Mouse (Mus musculus): ENCODE results near the gene Lrrc37a. TPM values are rescaled to one million over a fixed set of nuclear protein-coding genes. Genes with fewer than 3 reads are reported as not detected.
"Not testable (repeated sequence)": the region's sequence is repeated elsewhere in the genome, so short reads cannot be mapped to it uniquely, and the experiment has no call there.

The Lrrc37a gene
- polyA plus RNA-seq, 1 experiment from 2014 or later = not detected

GRCm38 (mm10) chr11:103412950-103413423, 91.4 kb downstream of the Lrrc37a start:
- Histone ChIP-seq H3K4me1 (peaks cover 22% of the 10 kb centered on the region), H3K27me3 (0 out of 2 replicates have a peak, but pooled peaks cover 3% of the 10 kb centered on the region), H3K4me2 (replicated peaks) (peak overlapping the region; percentile 92), H3K9me3 (replicated peaks) (no peaks in the 10 kb centered on the region), H3K36me3 (no peaks in the 10 kb centered on the region), H3K4me3 (replicated peaks) (peak overlapping the region; percentile 90), H3K27ac (replicated peaks) (peak overlapping the region; percentile 67; the same call in 1 of the 2 replicates), H3K9ac (peak overlapping the region; percentile 34; the same call in 1 of the 2 replicates)
- ATAC-seq (ENCODE audit: insufficient number of reproducible peaks, low FRiP score, low TSS enrichment, low read depth) = peak; percentile 71
- WGBS = 3% methylated on average over 14 of the region's 14 CpGs

DNA sequence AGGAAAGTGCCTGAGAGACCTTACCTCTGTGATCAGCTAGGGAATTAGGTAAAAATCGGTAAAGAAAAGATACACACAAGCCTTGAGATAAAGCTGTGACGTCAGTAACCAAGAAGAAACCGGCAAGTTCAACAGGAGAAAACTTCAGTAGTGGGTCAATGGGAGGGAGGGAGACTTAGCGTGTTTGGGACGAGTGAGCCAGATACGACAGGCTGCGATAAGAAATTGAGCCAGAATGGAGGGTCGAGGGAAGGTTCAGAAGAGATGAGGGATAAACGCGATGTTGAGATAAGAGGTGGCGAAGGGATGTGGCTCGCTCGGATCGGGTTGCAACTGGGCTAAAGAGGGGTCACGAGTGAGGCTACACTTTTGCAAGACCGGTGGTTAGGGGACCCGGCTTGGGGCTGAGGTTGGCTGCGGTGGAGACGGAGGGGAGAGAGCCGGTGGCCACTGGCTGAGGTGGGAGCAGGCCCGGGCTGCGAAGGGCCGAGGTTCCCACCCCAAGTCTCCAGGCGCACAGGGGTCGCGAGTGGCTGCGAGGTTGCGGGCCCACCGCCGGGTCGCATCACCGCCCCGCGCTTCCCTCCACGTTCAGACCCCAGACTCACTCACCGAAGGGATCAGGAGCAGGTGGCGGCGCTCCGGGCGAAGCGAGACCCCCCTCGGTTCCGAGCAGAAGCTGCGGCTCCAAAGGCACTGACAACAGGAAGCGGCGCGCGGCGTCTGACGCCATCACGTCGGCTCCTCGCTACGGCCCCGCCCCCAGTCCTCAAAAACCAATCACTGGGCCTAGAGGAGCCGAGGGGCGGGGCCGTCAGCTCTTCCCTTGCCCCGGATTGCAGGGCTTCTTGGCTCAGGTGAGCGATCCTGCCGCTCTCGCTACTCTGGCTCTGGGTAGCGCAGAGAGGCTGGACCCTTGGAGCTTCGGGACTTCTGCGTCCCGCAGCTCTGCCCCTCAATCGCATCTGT, 92.1 kb downstream of the Lrrc37a start, which contains the start of gene Plekhm1:
Gene Plekhm1 (minus strand): TSS at position 707 of the 969 bp plus-strand sequence.
- H3K27me3 ChIP-seq = 0 out of 2 replicates have a peak, but pooled peaks cover 3% of the 10 kb centered on the region
- peak within 1 kb of the TSS; percentile 87 for H3K9ac ChIP-seq
- peak within 1 kb of the TSS; percentile 67 for H3K27ac ChIP-seq (replicated peaks)
- H3K9me3 ChIP-seq (replicated peaks) = no peaks in the 10 kb centered on the region
- peak; percentile 95 for ATAC-seq (ENCODE audit: insufficient number of reproducible peaks, low FRiP score, low TSS enrichment, low read depth)
- under 1% methylated on average over 67 of the region's 67 CpGs for WGBS
- no peaks in the 10 kb centered on the region for H3K36me3 ChIP-seq
- peak within 1 kb of the TSS; percentile 90 for H3K4me3 ChIP-seq (replicated peaks)
- peak within 1 kb of the TSS; percentile 92 for H3K4me2 ChIP-seq (replicated peaks)
- H3K4me1 ChIP-seq = peaks cover 22% of the 10 kb centered on the region

DNA sequence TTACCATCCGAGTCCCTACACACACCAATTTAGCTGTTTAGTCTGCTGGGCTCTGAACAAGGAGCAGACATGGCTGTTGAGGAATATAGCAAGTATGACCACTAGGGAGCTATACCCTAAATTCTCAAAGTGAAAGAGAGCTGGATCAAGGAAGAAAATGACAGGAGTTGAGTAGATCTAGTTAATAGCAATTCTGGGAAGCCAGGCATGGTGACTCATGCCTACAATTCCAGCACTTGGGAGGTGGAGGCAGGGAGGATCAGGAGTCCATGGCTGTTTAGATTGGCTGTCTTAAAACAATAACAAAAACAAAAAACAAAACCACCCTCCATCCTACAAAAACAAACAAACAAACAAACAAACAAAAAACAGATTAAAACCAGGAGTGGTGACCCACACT, 93.1 kb downstream of the Lrrc37a start:
- Histone ChIP-seq H3K9ac (no peak overlapping the region), H3K27me3 (0 out of 2 replicates have a peak, but pooled peaks cover 3% of the 10 kb centered on the region), H3K36me3 (no peaks in the 10 kb centered on the region), H3K9me3 (replicated peaks) (no peaks in the 10 kb centered on the region), H3K27ac (replicated peaks) (no peak overlapping the region), H3K4me1 (peaks cover 22% of the 10 kb centered on the region), H3K4me2 (replicated peaks) (peak overlapping the region; percentile 92; the same call in 1 of the 2 replicates), H3K4me3 (replicated peaks) (peak overlapping the region; percentile 90)
- no peak for ATAC-seq (ENCODE audit: insufficient number of reproducible peaks, low FRiP score, low TSS enrichment, low read depth)
- 67% methylated on average over 1 of the region's 1 CpGs for WGBS

DNA sequence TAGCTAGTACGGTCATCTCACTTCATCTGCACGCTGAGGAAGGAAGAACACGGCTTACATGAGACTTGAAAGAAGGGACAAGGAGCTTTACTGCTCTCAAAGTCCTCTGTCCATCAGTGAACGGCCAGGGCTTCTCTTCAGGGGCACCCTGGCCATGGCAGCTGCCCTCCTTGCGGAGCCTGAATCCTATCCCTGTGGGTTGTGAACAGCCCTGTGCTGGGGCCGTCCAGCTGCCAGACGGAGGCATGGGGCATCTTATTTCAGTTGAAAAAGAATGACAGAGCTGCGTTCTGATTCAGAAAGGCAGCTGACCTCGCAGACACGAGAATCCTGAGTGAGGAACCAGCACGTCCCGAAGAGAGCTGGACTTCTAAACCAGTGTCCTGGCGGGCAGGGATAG, 95.5 kb downstream of the Lrrc37a start:
- Histone ChIP-seq H3K36me3 (no peaks in the 10 kb centered on the region; the same call in 1 of the 2 replicates), H3K4me3 (replicated peaks) (no peak overlapping the region), H3K27me3 (no peaks in the 10 kb centered on the region), H3K4me2 (replicated peaks) (no peak overlapping the region), H3K4me1 (peaks cover 22% of the 10 kb centered on the region), H3K9me3 (replicated peaks) (no peaks in the 10 kb centered on the region), H3K27ac (replicated peaks) (no peak overlapping the region), H3K9ac (no peak overlapping the region)
- no peak for ATAC-seq (ENCODE audit: insufficient number of reproducible peaks, low FRiP score, low TSS enrichment, low read depth)
- 86% methylated on average over 13 of the region's 13 CpGs for WGBS

GRCm38 (mm10) chr11:103407136-103407535, 97.3 kb downstream of the Lrrc37a start:
- H3K4me2 ChIP-seq (replicated peaks); H3K4me3 ChIP-seq (replicated peaks); ATAC-seq (ENCODE audit: insufficient number of reproducible peaks, low FRiP score, low TSS enrichment, low read depth); H3K9me3 ChIP-seq (replicated peaks); H3K9ac ChIP-seq; H3K27ac ChIP-seq (replicated peaks); H3K27me3 ChIP-seq; H3K36me3 ChIP-seq: not testable (repeated sequence)
- H3K4me1 ChIP-seq = peaks cover 15% of the 10 kb centered on the region
- WGBS = 64% methylated on average over 5 of the region's 5 CpGs

DNA sequence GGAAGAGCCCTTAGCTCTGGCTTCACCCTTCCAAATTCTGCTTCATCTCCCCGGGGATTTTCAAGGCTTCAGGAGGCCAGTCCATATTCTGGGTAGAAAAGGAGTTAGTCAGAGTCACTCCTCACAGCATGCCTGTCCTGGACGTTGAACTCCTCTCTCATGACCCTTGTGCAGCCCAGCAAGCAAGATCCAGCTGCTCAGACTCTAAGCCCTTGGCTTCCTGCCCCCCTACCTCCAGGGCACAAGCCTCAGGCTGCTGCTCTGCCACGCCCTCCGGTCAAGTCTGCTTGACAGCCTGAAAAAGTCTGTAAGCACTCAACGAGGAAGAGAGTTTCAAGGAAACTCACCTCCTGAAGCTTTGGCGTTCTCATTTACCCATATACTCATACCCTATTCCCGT, 97.8 kb downstream of the Lrrc37a start:
- H3K9me3 ChIP-seq (replicated peaks) = no peaks in the 10 kb centered on the region
- H3K27me3 ChIP-seq = no peaks in the 10 kb centered on the region
- WGBS = 66% methylated on average over 7 of the region's 7 CpGs
- H3K4me3 ChIP-seq (replicated peaks) = no peak overlapping the region
- ATAC-seq (ENCODE audit: insufficient number of reproducible peaks, low FRiP score, low TSS enrichment, low read depth) = no peak
- no peak overlapping the region for H3K9ac ChIP-seq
- peaks cover 10% of the 10 kb centered on the region for H3K4me1 ChIP-seq
- no peak overlapping the region for H3K27ac ChIP-seq (replicated peaks)
- peaks cover 5% of the 10 kb centered on the region for H3K36me3 ChIP-seq
- H3K4me2 ChIP-seq (replicated peaks) = no peak overlapping the region

- Histone ChIP-seq H3K9me3 (replicated peaks) (no peaks in the 10 kb centered on the region), H3K4me2 (replicated peaks) (no peak overlapping the region), H3K36me3 (peaks cover 5% of the 10 kb centered on the region), H3K4me1 (0 out of 2 replicates have a peak, but pooled peaks cover 2% of the 10 kb centered on the region), H3K4me3 (replicated peaks) (no peak overlapping the region), H3K27me3 (no peaks in the 10 kb centered on the region), H3K9ac (no peak overlapping the region), H3K27ac (replicated peaks) (no peak overlapping the region)
- ATAC-seq (ENCODE audit: insufficient number of reproducible peaks, low FRiP score, low TSS enrichment, low read depth) = no peak
- 94% methylated on average over 1 of the region's 1 CpGs for WGBS
Measured at GRCm38 (mm10) chr11:103405814-103406213, 98.6 kb downstream of the Lrrc37a start.

GRCm38 (mm10) chr11:103404618-103405017, 99.8 kb downstream of the Lrrc37a start:
- Histone ChIP-seq H3K9ac (no peak overlapping the region), H3K4me1 (no peaks in the 10 kb centered on the region), H3K9me3 (replicated peaks) (no peaks in the 10 kb centered on the region), H3K36me3 (peaks cover 5% of the 10 kb centered on the region), H3K27me3 (no peaks in the 10 kb centered on the region), H3K4me2 (replicated peaks) (no peak overlapping the region), H3K4me3 (replicated peaks) (no peak overlapping the region), H3K27ac (replicated peaks) (no peak overlapping the region)
- ATAC-seq (ENCODE audit: insufficient number of reproducible peaks, low FRiP score, low TSS enrichment, low read depth) = no peak

GRCm38 (mm10) chr11:103403776-103404175, 100.6 kb downstream of the Lrrc37a start:
- Histone ChIP-seq H3K27me3 (no peaks in the 10 kb centered on the region), H3K36me3 (peaks cover 5% of the 10 kb centered on the region), H3K4me2 (replicated peaks) (no peak overlapping the region), H3K27ac (replicated peaks) (no peak overlapping the region), H3K9ac (no peak overlapping the region), H3K9me3 (replicated peaks) (no peaks in the 10 kb centered on the region), H3K4me3 (replicated peaks) (no peak overlapping the region), H3K4me1 (no peaks in the 10 kb centered on the region)
- no peak for ATAC-seq (ENCODE audit: insufficient number of reproducible peaks, low FRiP score, low TSS enrichment, low read depth)
- WGBS = 46% methylated on average over 4 of the region's 4 CpGs

GRCm38 (mm10) chr11:103402738-103403137, 101.7 kb downstream of the Lrrc37a start:
- no peak overlapping the region for H3K9ac ChIP-seq
- H3K4me1 ChIP-seq = no peaks in the 10 kb centered on the region
- H3K9me3 ChIP-seq (replicated peaks) = no peaks in the 10 kb centered on the region
- H3K27me3 ChIP-seq = no peaks in the 10 kb centered on the region
- H3K36me3 ChIP-seq = peaks cover 5% of the 10 kb centered on the region
- H3K4me3 ChIP-seq (replicated peaks) = no peak overlapping the region
- 87% methylated on average over 5 of the region's 5 CpGs for whole genome bisulfite sequencing
- H3K4me2 ChIP-seq (replicated peaks) = no peak overlapping the region
- H3K27ac ChIP-seq (replicated peaks) = no peak overlapping the region
- no peak for ATAC-seq (ENCODE audit: insufficient number of reproducible peaks, low FRiP score, low TSS enrichment, low read depth)

DNA sequence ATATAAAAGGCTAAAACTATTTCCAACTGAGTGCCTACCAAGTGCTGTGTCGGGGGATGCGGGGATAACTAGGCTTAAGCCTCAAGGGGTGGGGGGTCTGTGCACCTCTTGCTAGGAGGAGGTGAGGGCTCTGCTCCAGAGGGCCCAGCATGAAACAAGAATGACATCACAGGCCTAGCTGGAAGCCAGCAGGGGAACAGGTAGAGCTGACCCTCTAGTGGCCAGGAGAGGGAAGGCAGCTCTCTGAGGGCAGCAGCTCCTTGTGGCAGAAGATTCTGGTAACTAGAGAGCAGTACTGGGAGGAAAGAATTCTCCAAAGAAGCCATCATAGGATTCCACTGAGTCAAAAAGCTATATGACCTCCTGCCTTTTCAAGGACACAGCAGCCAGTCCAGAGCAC, 102.2 kb downstream of the Lrrc37a start:
- no peaks in the 10 kb centered on the region for H3K4me1 ChIP-seq
- ATAC-seq (ENCODE audit: insufficient number of reproducible peaks, low FRiP score, low TSS enrichment, low read depth) = no peak
- 47% methylated on average over 2 of the region's 2 CpGs for WGBS

More for the DNA sequence above, 102.2 kb downstream of the Lrrc37a start:
- H3K27ac ChIP-seq (replicated peaks) = no peak overlapping the region
- H3K4me2 ChIP-seq (replicated peaks) = no peak overlapping the region
- no peaks in the 10 kb centered on the region for H3K27me3 ChIP-seq
- no peaks in the 10 kb centered on the region for H3K9me3 ChIP-seq (replicated peaks)
- H3K4me3 ChIP-seq (replicated peaks) = no peak overlapping the region
- H3K9ac ChIP-seq = no peak overlapping the region
- peaks cover 5% of the 10 kb centered on the region for H3K36me3 ChIP-seq

Data from embryonic facial prominence, embryonic 15.5 days (tissue).